Mouse (Mus musculus) thymus, adult 18-20 months (tissue): ENCODE results near the gene Rragd.
"Not testable (repeated sequence)": the region's sequence is repeated elsewhere in the genome, so short reads cannot be mapped to it uniquely, and the experiment has no call there.

Experiments
- DNase-seq, 2 experiments: peaks; one replicate each; pipeline ENCODE4 v3.0.0; 2022; ENCODE audit warnings: mixed read lengths in 2 of 2

Rragd gene

GRCm38 (mm10) chr4:32987006-32987405 is 4.2 kb downstream of the Rragd start:
- no peak for DNase-seq

GRCm38 (mm10) chr4:32989346-32989745 is 6.5 kb downstream of the Rragd start:
- DNase-seq: no peak

DNA sequence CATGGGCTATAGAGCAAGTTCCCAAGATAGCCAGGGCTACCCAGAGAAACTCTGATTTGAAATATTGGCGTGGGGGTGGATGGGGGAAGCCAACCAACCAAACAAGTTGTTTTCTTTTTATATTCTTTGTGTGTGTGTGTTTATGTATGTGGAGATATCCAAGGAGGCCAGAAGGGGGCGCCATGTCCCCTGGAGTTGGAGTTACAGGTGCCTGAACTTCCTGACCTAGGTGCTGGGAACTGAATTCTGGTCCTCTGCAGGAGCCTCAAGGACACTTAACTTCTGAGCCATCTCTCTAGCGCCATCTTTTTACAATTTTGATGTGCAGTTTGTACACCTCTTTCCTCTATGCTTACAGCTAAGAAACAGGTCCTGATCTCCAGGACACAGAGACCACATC is 11.3 kb downstream of the Rragd start:
- DNase-seq: no peak

DNA sequence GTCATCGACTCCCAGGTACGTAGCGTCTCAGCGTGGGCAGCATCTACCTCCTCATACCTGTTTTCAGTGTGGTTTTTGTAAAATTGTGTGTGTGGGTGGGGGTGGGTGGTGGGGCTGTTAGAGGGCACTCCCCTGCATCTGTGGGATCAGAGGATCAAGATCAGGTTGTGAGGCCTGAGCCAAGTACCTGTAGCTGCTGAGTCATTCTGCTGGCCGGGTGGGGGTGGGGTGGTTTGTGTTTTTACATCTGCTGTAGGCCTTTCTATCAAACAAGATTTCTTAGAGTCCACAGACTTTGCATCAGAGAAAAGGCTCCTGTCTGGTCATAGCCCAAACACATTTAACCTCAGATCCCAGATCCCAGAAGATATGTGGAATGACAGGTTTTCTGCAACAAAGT is 13.2 kb downstream of the Rragd start:
- no peak for DNase-seq

- no peak for DNase-seq
These were observed 14.7 kb downstream of the Rragd start for GRCm38 (mm10) chr4:32997571-32997970.

- no peak for DNase-seq
These were observed 16.2 kb downstream of the Rragd start for GRCm38 (mm10) chr4:32998996-32999395.

DNA sequence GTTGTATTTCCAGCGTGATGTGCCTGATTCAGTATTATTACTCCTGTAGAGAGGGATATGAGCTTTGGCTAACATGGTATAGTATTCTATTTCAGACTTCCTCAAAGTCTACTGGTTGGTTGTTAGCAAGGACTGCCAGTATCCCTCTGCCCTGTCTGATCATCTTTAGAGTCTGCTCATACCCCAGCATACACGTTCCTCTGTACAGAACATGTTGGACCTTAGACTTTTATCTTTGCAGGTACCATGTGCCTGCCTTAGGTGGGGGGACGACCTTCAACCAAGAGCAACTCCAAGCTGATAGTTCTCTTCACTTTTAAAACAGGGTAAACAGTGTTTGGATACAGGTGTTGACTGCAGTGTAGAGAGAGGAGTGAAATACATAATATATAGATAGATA is 19.2 kb downstream of the Rragd start:
- no peak for DNase-seq

GRCm38 (mm10) chr4:33005595-33006470 is 23.0 kb downstream of the Rragd start:
- not testable (repeated sequence) for DNase-seq

DNA sequence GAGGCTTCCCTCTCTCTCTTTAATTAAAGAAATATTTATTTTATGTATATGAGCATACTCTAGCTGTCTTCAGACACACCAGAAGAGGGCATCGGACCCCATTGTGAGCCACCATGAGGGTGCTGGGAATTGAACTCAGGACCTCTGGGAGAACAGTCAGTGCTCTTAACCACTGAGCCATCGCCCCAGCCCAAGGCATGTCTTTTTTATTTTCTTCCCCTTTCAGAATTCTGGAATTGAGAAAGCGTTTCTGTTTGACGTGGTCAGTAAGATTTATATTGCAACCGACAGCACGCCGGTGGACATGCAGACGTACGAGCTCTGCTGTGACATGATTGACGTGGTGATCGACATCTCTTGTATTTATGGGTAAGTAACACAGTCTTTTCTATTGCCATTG is 24.0 kb downstream of the Rragd start:
- no peak for DNase-seq

DNA sequence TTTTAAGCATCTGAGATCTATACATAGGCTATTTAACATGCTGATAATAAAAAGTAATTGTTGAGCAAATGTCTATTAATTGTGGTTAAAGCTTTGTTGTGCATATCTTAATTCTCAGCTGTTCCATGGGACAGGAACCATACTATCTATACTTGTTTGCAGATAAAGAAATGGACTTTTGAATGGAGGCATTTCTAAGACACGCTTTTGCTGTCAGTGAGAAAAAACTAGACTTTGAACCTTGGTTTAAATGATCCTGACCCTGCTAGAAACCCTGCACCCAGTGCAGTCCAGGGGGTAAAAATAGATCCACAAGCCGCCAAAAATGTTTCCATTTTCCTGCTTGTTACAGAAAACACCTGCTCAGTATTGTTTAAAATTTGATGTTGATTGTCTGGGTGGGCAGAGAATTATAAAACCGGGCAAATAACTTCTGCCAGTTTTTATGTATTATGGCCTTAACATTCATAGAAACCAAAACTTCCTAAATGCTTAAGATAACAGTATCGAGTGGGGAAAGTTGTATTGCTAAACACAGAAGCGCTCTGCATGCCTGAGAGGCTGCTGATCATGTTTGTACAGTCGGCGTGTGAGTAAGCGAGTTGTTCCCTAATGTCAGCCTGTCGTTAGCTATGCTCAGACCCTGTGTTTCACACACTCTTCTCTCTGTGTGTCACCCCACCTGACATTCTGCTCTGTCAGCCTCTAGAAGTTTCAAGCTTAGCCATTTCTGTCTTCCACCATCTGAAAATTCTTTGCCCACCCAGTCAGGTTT is 24.8 kb downstream of the Rragd start:
- DNase-seq: no peak

DNA sequence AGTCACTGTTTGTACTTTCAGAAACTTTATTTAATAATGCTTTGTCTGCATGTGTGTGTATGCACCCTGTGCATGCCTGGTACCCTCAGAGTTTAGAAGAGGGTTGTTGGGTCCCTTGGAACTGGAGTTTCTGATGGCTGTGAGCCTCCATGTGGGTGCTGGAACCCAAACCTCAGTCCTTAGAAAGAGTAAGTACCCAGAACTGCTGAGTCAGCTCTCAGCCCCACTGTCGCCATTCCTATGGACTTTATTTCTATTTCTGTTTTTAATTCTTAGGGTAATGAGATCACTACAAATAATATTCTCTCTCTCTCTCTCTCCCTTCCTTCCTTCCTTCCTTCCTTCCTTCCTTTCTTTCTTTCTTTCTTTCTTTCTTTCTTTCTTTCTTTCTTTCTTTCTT is 27.2 kb downstream of the Rragd start:
- DNase-seq: no peak

DNA sequence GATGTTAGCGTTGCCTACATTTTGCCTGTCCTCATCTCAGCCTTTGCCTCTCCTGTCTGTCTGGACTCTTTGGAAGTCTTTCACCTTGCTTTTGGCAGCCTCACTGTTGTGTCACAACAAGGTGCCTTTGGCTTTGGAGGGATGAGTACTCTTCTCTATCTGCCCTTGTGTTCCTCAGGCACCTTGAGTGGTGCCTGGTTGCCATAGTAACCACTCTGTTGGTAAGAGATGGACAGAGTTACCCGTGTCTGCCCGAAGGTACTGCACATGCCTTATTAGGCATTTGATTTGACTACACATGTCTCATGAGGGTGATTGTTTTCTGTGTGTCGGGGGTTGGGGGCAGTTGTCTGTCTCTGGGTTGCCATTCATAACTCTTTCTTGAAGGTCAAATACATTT is 29.6 kb downstream of the Rragd start:
- DNase-seq: no peak

DNA sequence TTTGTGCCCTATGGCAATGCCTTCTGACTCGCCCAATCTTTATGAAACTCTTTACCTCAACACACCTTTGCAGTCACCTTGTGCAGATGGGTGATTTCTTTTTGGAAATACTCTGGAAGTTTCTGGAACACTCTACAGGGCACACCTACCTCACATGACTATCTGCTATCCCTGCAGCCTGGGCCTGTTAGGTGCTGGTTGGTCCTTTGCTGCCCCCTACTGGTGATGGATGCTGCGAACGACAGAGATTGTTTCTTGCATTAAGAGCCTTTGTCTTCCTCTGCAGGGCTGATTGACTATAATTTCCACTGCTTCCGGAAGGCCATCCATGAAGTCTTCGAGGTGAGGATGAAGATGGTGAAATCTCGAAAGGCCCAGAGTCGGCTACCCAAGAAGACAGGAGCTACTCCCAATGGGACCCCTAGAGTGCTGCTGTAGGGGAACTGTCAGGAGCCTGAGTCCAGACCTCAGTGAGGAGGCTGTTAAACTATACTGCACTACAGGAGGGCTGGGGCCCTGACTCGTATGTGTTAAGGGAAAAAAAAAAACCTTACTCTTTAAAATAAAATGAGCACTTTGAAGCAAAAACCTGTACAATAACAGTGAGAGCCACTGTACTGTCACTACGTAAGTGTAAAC is 35.6 kb downstream of the Rragd start:
- peak; percentile 62 to 68 for DNase-seq

GRCm38 (mm10) chr4:33024420-33024819 is 41.6 kb downstream of the Rragd start:
- DNase-seq: no peak

GRCm38 (mm10) chr4:33029104-33029503 is 46.3 kb downstream of the Rragd start:
- DNase-seq: no peak

DNA sequence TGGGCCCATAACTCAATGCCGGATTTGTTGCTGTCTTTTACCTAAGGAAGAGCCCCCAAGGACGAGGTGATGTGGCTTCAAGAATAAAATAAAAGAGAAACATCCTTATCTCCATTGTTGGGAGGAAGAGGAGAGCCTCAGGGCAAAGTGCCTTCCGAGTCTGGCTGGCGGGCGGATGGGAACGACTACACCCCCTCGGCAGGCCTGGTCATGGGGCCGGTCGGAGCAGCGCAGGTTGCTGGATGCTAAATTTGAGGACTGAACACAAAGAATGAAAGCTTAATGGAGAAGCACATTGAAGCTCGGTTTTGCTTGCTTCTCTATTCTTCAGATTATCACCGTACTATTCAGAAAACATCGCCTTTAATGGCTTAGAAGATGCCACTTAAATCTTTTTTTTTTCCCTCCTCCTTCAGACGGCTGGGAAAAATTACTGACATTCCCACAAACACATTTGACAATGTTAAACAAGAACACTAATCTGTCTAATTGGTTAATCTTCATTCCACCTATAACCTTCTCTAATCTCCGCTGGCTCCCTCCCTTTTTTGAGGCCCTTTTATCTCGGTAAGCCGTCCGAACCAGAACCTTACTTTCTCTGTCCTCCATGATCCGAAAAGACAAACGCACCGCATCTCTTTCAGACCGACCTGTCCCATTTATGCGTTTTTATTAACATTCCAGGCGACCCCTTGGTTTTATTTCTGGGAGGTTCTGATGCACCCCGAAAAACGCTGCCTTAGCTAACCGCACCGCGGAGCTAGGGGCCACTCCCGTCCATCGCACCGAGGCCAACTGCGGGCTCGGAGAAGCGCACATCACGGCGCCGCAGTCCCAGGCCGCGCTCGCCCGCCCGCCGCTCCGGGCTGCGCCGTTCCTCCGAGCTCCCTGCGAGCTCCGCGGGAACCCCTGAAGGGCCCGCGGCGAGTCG is 47.7 kb downstream of the Rragd start:
- peak in 1 of 2 experiments; percentile 10 for DNase-seq

- peak; percentile 58 to 60 for DNase-seq
These were observed 48.5 kb downstream of the Rragd start, which contains the start of gene Ube2j1 for GRCm38 (mm10) chr4:33031195-33031960. Ube2j1 (plus strand) TSS chr4:33031416.

DNA sequence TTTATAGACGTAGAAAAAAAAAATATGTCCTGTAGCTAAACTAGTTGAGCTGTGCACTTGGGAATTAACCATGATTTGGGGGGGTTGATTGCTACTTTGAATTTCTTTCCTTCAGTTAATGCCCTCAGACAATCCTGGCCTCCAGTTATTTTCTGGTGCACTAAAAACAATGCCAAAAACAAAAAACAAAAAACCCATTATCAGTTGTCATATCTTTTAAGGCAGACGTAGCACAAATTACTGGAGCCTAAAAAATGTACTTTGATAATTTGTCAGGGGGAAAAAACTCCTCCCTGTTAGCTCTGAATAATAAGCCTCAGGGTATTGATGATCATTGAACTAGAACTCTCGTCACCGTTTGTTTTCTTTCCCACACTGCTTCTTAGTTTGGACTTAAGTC is 49.2 kb downstream of the Rragd start:
- DNase-seq: no peak

DNA sequence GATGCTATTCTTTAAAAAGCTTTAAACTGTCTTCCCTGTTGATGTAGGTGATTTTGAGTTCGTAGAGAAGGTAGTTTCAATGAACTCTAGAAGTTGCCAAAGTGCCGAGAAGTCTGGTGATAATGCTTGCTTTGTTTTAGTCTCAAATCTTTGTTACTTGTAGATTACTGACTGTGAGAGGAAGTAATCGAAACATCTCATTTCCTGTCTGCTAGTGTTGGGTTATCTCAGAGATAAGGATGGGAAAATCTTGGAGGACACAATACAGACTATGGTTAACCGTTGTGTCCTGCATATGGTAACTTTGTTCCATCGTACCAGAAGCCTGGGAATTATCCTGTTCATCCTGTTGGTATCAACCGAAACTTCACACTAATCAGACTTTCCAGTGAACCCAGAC is 50.7 kb downstream of the Rragd start:
- no peak for DNase-seq

DNA sequence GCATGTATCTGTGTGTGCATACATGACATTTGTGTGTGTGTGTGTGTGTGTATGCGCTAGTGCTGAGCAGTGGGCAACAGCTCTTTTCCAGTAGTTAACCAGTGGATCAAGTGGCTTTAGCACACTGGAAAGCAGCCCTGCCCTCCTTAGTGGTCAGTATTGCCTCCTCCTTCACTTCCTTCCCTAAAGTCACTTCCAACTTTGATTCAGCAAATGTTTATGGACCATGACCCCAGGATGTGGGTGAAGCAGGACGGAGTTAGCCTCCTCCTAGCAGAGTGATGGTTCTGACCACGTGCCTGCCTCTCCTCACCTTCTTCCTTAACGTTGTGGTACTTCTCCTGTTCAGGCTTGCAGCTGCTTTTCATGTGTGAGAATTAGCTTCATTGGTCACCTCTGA is 57.0 kb downstream of the Rragd start:
- no peak for DNase-seq

- DNase-seq: no peak
These were observed 66.8 kb downstream of the Rragd start for GRCm38 (mm10) chr4:33049601-33050000.

GRCm38 (mm10) chr4:33052055-33052454 is 69.2 kb downstream of the Rragd start:
- DNase-seq: no peak
